Mouse (Mus musculus): Measurements from ENCODE around the gene Map10. TPM values are rescaled to one million over a fixed set of nuclear protein-coding genes. Genes with fewer than 3 reads are reported as not detected.

The Map10 gene
- polyA plus RNA-seq, 1 experiment, result 1.8 TPM

DNA sequence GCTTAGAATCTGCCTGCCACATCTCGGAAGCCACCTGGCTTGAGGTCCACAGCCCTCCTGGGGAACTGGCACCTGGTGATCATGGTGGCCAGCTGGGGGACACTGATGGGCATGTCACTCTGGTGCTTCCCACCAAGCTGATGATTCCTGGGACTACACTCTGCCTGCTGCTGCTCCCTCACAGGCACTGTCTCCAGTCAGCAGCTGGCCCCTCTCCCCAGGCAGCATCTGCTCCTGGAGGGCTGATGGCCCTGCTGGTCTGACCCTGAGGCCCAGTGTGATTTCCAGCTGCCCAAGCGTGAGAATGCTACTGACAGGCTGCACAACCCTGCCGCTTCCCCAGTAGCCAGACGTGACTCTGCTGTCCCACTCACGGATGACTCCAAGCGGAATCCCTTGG is 9.2 kb upstream of the Map10 start:
- WGBS, result 89% methylated on average over 6 of the region's 6 CpGs
- no peak overlapping the region for H3K4me3 ChIP-seq (ENCODE audit: insufficient read depth, low read depth, low read length)
- H3K4me1 ChIP-seq (ENCODE audit: control insufficient read depth, insufficient read depth, low read length), result no peaks in the 10 kb centered on the region
- H3K27ac ChIP-seq (ENCODE audit: insufficient read depth, low read depth, low read length), result no peak overlapping the region
- no peaks in the 10 kb centered on the region for H3K27me3 ChIP-seq (replicated peaks; ENCODE audit: control insufficient read depth, insufficient read depth, low read length)
- no peaks in the 10 kb centered on the region for H3K36me3 ChIP-seq (ENCODE audit: control insufficient read depth, insufficient read depth, low read length)
- TF ChIP-seq CTCF (conservative IDR thresholded peaks at IDR 0.05; ENCODE audit: insufficient read depth, insufficient read length, low read depth, low read length) (no peak), POLR2A (IDR thresholded peaks at IDR 0.05; ENCODE audit: low read depth, low read length) (no peak)
- DNase-seq, result no peak

DNA sequence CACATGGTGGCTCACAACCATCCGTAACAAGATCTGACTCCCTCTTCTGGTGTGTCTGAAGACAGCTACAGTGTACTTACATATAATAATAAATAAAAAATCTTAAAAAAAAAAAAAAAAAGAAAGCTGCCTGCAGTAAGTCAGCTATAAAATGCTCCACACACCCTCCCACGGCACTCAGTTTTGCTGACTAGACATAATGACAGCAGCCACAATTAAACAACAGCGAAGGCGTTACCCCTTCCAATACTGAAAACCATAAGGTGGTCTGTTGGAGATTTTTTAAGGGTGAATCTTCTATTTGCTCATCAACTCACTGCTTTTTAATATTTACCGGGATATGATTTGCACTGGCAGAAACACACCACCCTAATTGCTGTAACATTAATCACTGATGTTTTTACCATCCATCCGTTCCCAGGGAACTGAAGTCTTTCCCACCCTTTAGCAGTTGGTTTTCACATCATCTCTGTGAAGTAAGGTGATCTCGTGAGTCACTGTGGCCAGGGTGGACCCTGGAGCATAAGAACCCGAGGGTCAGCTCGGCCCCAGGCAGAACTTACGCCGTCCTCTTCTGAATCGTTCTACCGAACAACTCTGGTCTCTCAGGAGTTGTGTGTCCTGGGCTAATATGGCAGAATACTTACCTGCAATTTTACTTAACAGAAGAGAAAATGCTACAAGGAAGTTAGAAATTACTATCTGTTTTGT is 7.5 kb upstream of the Map10 start:
- Histone ChIP-seq H3K36me3 (ENCODE audit: control insufficient read depth, insufficient read depth, low read length) (no peaks in the 10 kb centered on the region), H3K27me3 (replicated peaks; ENCODE audit: control insufficient read depth, insufficient read depth, low read length) (no peaks in the 10 kb centered on the region), H3K27ac (ENCODE audit: insufficient read depth, low read depth, low read length) (no peak overlapping the region), H3K4me3 (ENCODE audit: insufficient read depth, low read depth, low read length) (no peak overlapping the region), H3K4me1 (ENCODE audit: control insufficient read depth, insufficient read depth, low read length) (no peaks in the 10 kb centered on the region)
- WGBS, result 84% methylated on average over 13 of the region's 13 CpGs
- TF ChIP-seq POLR2A (IDR thresholded peaks at IDR 0.05; ENCODE audit: low read depth, low read length), result no peak
- no peak for TF ChIP-seq CTCF (conservative IDR thresholded peaks at IDR 0.05; ENCODE audit: insufficient read depth, insufficient read length, low read depth, low read length)
- DNase-seq, result no peak

- WGBS, result 79% methylated on average over 6 of the region's 6 CpGs
- Histone ChIP-seq H3K4me1 (ENCODE audit: control insufficient read depth, insufficient read depth, low read length) (no peaks in the 10 kb centered on the region), H3K4me3 (ENCODE audit: insufficient read depth, low read depth, low read length) (no peak overlapping the region), H3K27ac (ENCODE audit: insufficient read depth, low read depth, low read length) (no peak overlapping the region), H3K36me3 (ENCODE audit: control insufficient read depth, insufficient read depth, low read length) (no peaks in the 10 kb centered on the region), H3K27me3 (replicated peaks; ENCODE audit: control insufficient read depth, insufficient read depth, low read length) (no peaks in the 10 kb centered on the region)
- no peak for DNase-seq
- TF ChIP-seq CTCF (conservative IDR thresholded peaks at IDR 0.05; ENCODE audit: insufficient read depth, insufficient read length, low read depth, low read length) (no peak), POLR2A (IDR thresholded peaks at IDR 0.05; ENCODE audit: low read depth, low read length) (no peak)
Measured at GRCm38 (mm10) chr8:125662669-125663048, 7.0 kb upstream of the Map10 start.

DNA sequence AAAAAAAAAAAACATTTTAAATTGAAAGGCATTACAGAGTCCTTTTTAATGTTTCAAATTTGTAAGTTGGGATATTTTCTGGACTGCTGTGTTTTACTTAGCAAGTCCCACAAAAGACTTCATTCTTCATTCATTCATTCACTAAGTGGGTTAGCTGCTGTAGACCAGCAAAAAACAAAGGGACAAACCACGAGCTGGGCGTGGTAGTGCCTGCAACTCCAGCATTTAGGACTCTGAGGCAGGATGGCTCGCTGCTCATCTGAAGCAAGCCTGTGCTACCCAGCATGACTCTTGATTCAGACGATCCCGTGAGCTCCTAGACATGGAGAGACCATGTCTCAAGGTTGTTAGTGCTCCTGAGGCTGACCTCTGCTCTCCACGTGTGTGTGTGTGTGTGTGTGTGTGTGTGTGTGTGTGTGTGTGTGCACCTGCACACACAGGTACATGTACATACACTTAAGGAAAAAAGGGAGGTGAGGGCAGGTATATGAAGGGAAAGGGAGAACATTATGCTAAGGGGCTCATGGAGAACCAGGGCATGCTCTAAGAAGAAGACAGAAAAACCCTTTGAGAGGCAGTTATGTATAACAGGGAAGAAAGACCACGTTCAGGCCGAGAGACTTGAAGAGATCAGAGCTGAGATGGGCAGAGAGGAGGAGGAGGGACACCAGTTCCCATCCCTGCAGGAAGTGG is 4.3 kb upstream of the Map10 start:
- Histone ChIP-seq H3K27me3 (replicated peaks; ENCODE audit: control insufficient read depth, insufficient read depth, low read length) (no peaks in the 10 kb centered on the region), H3K36me3 (ENCODE audit: control insufficient read depth, insufficient read depth, low read length) (no peaks in the 10 kb centered on the region), H3K27ac (ENCODE audit: insufficient read depth, low read depth, low read length) (no peak overlapping the region), H3K4me3 (ENCODE audit: insufficient read depth, low read depth, low read length) (no peak overlapping the region), H3K4me1 (ENCODE audit: control insufficient read depth, insufficient read depth, low read length) (peaks cover 3% of the 10 kb centered on the region; the same call in 1 of the 2 replicates)
- TF ChIP-seq POLR2A (IDR thresholded peaks at IDR 0.05; ENCODE audit: low read depth, low read length) (no peak), CTCF (conservative IDR thresholded peaks at IDR 0.05; ENCODE audit: insufficient read depth, insufficient read length, low read depth, low read length) (no peak)
- WGBS, result 73% methylated on average over 8 of the region's 8 CpGs
- no peak for DNase-seq

DNA sequence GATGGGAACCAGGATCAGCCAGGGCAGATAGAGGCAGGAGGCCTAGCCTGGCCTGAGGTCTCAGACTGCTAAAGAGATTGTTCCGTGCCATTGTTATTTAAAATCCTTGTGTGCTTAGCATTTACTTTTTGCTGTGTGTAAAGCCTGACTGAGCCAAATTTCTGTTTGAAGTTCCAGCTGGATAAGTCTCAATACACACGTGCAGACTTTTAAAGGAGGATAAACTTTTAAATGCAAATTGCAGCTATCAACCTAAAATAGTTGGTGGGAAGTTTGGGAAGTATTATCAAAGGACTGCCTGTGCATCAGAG is 3.8 kb upstream of the Map10 start:
- 44% methylated on average over 2 of the region's 2 CpGs for WGBS
- TF ChIP-seq POLR2A (IDR thresholded peaks at IDR 0.05; ENCODE audit: low read depth, low read length), result no peak
- TF ChIP-seq CTCF (conservative IDR thresholded peaks at IDR 0.05; ENCODE audit: insufficient read depth, insufficient read length, low read depth, low read length), result no peak
- H3K4me1 ChIP-seq (ENCODE audit: control insufficient read depth, insufficient read depth, low read length), result peaks cover 3% of the 10 kb centered on the region; the same call in 1 of the 2 replicates
- no peak overlapping the region for H3K27ac ChIP-seq (ENCODE audit: insufficient read depth, low read depth, low read length)
- H3K27me3 ChIP-seq (replicated peaks; ENCODE audit: control insufficient read depth, insufficient read depth, low read length), result no peaks in the 10 kb centered on the region
- no peak for DNase-seq
- H3K4me3 ChIP-seq (ENCODE audit: insufficient read depth, low read depth, low read length), result no peak overlapping the region
- no peaks in the 10 kb centered on the region for H3K36me3 ChIP-seq (ENCODE audit: control insufficient read depth, insufficient read depth, low read length)

GRCm38 (mm10) chr8:125666201-125666600 is 3.4 kb upstream of the Map10 start:
- WGBS, result 38% methylated on average over 5 of the region's 5 CpGs
- Histone ChIP-seq H3K4me1 (ENCODE audit: control insufficient read depth, insufficient read depth, low read length) (peaks cover 3% of the 10 kb centered on the region; the same call in 1 of the 2 replicates), H3K36me3 (ENCODE audit: control insufficient read depth, insufficient read depth, low read length) (no peaks in the 10 kb centered on the region; the same call in 1 of the 2 replicates), H3K27me3 (replicated peaks; ENCODE audit: control insufficient read depth, insufficient read depth, low read length) (no peaks in the 10 kb centered on the region), H3K27ac (ENCODE audit: insufficient read depth, low read depth, low read length) (no peak overlapping the region), H3K4me3 (ENCODE audit: insufficient read depth, low read depth, low read length) (no peak overlapping the region)
- DNase-seq, result no peak
- TF ChIP-seq CTCF (conservative IDR thresholded peaks at IDR 0.05; ENCODE audit: insufficient read depth, insufficient read length, low read depth, low read length) (no peak), POLR2A (IDR thresholded peaks at IDR 0.05; ENCODE audit: low read depth, low read length) (no peak)

DNA sequence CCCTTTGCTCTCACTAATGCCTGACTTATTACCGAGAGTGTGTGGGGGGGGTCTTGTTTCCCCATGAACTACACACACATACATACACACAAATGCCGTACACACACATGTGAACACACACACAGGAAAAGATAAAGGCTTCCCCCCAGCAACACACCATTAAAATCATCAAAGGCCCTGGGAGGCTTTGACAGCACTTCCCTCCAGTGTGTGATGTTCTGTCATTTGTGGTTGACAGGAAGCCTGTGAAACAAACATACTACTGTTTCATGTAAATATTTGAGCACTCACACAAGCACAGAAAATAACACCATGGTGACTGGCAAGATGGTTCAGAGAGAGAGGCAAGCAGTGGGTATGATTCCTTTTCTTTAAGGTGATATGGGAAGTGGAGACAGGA is 2.4 kb upstream of the Map10 start:
- Histone ChIP-seq H3K4me3 (ENCODE audit: insufficient read depth, low read depth, low read length) (no peak overlapping the region), H3K27ac (ENCODE audit: insufficient read depth, low read depth, low read length) (no peak overlapping the region), H3K27me3 (replicated peaks; ENCODE audit: control insufficient read depth, insufficient read depth, low read length) (no peaks in the 10 kb centered on the region), H3K36me3 (ENCODE audit: control insufficient read depth, insufficient read depth, low read length) (no peaks in the 10 kb centered on the region; the same call in 1 of the 2 replicates), H3K4me1 (ENCODE audit: control insufficient read depth, insufficient read depth, low read length) (peaks cover 3% of the 10 kb centered on the region; the same call in 1 of the 2 replicates)
- no peak for TF ChIP-seq CTCF (conservative IDR thresholded peaks at IDR 0.05; ENCODE audit: insufficient read depth, insufficient read length, low read depth, low read length)
- TF ChIP-seq POLR2A (IDR thresholded peaks at IDR 0.05; ENCODE audit: low read depth, low read length), result no peak
- DNase-seq, result no peak
- WGBS, result 90% methylated on average over 2 of the region's 2 CpGs

Measured in kidney, adult 2 months (tissue).